Mouse (Mus musculus) heart, adult 11 months (tissue): ENCODE data around the gene Esyt2.

Experiments used
- DNase-seq: peaks from one replicate; pipeline ENCODE4 v3.0.0; 2022

Esyt2 gene

DNA sequence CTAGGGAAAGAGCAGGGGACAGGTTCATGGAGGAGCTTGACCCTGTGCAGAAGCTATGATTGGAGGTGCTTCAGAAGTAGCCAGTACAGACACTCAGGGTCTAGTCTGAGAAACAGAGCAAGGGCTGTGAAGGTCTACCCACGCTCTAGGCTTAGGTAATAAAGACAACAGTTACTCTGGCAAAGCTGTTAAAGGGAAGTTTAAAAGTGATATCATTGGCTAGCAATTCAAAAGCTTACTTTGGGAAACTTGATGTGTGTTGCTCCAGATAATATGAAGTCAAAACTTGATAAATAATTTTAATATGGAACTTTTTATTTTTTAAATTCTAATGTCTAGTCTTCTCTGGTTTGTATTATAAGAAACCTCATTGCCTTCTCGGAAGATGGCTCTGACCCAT lies 86.3 kb downstream of the Esyt2 start:
- no peak for DNase-seq

DNA sequence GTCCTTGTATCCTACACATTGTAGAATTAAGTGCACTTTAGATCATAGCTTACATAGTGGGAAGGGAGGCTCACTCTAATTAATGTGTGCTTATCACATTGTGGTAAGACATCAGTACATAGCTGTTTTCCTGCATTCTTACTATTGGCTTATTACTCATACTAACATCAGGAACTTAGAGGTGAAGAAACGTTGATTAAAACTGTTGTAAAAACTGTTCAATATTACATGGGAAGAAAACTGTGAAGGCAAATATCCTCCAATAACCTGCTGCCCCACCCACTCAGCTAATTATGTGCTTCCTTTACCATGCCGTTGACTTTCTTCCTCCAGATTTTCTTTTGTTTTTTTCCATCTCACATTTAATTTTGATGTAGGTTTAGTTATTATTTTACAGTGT lies 87.9 kb downstream of the Esyt2 start:
- DNase-seq, result no peak

DNA sequence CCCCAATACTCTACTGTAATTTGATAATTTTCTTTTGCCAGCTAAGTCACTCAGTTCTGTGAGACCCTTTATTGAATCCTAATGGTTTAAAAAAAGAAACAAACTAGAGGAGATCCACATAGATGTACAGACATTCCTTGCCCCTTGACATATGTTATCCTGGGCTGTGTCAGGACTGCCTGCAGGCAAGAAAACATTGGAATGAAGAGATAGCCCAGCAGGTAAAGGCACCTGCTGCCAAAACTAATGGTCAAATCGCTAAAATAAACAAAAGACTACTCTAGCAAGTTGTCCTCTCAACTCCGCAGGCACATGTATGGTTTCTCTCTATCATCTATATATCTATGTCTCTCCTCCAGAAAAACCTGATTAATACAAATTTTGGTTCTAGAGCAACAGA lies 102.1 kb downstream of the Esyt2 start:
- no peak for DNase-seq

DNA sequence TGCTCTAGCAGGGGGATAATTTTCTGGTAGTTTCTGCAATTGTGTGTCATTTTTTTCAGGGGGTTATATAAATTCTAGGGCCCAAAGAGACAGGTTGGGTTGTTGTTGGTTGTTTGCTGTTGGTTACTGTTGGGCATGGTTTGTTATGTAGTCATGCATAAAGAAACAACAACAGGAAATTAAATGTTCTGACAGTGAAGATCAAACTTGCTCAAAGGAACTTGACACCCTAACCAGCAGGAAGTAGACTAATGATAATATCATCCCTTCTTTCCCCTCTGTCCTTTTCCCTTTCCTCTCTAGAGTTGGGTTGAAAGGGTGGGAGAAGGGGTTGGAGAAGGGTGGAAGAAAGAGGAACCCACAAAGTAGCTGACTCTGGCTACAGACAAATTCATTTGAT lies 103.0 kb downstream of the Esyt2 start:
- no peak for DNase-seq

DNA sequence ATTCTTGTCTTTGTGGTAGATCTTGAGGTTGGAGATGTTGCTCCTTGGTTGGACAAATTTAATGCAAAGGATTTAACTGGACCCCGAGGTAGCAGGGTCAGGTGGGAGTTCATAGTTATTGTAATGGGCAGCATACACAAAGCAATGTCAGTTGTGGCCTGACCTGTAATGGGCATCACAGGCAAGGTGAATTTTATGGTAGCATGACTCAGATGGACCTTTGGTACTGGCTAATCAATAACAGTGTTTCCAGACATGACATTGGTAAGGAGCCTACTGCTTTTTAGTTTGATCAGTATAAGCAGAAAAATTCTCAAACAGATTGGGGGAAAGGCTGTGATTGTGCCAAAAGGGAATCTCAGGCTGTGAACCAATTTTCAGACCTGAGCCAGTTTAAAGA lies 105.8 kb downstream of the Esyt2 start:
- no peak for DNase-seq

DNA sequence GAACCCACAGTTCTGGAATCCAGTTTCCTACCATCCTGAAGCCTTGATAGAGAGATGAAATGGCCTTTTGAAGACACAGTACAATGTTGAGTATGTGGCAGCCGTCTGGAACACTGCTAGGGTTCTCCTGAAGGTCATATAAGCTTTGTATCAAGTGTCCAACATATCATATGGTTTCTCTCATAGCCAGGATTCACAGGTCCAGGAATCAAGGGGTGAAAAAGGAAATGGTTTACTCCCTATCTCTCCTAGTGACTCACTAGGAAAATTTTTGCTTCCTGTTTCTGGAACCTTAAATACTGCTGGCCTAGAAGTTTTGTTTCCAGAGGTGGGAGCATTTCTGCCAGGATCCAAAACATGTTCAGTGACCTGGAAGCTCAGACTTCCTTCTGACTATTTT lies 108.9 kb downstream of the Esyt2 start:
- DNase-seq, result no peak

DNA sequence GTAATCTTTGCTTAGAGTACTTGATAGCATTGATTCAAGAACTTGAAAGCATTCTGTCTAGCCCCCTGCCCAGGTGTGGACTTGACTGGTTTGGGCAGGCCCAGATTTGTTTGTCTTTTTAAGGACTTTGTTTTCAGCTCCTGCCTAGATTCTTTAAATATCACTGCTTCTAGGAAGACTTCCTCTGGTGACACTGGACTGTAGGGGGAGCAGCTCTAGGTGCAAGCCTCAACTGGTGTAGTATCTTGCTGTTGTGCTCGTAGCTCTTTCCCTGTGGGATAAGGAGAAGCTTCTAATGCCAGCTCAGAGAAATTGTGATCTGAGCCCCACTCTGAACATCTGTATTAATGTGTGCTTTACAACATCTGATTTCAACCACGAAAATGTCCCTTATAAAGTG lies 113.3 kb downstream of the Esyt2 start:
- no peak for DNase-seq

DNA sequence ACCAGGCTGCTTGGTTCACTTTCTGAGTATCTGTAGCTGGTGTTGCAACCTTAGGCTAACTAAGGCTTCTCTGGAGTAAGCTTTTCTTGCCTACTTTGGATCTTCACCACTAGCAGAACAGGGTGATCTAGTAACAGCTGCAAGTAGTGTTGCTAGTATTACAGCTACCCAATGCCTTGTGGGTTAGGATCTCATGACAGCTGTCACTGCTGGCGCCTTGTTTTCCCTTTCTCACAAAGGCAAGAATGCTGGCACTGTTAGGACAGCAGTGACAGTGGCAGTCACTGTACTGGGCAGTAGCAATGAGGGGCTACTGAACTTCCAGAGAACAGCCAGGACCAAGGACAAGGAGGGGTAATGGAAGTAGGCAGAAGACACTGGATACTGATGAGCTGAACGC lies 114.3 kb downstream of the Esyt2 start:
- DNase-seq, result no peak

DNA sequence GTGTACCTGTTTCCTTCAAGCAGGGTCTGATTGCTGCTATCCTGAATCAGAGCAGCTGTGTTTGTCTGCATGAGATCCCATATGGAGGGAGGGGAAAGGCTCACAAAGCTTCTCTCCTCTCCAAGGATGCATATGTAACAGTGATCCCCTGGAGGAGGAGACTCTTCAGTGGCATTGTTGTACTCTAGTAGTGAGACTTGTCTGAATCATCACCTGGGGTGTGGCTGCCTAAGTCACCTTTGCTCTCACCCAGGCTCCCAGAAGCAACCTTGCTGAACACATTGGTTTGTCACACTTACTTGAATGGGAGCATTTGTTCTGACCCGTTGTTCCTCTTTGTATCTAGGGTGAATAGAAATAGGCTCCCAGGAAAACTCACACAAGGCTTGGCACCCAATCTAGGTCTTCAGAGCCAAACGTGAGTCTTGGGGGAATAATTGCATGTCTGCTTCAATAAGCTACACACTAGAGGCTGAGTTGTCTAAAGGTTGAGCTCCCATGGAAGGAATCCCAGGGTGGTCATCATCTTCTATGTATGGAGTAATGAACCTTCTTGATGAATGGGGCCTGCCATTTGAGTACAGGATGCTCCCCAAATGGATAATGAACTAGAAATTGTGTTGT lies 115.2 kb downstream of the Esyt2 start:
- DNase-seq, result no peak

DNA sequence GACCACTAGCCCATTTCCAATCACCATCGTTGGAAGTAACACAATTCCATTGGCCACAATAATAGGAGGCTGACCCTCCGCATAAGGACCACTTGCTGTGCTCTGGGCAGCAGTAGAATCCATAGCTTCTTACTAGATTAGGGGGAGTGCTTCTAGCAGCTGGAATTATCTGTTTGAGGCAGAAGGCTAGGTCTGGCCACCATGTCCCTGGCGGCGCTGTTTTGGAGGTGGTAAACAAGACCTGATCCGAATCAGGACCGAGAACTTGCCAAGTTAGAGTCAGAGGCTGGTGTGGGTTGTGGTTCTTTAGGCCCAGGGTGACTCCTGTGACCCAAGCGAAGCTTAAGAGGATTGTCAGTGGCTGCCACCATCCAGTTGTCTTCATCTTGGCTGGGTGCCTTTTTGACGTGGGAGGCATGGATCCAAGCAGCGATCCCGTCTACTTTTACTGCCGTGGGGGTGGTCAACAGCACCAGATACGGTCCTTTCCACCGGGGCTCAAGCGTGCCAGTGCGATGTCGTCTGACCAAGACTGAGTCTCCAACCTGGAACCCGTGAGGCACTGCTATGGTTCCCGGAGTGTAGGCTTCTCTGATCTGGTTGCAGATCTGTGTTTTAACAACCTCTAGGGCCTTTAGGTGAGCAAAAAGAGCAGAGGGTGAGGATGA lies 123.2 kb downstream of the Esyt2 start:
- peak; percentile 91 for DNase-seq

DNA sequence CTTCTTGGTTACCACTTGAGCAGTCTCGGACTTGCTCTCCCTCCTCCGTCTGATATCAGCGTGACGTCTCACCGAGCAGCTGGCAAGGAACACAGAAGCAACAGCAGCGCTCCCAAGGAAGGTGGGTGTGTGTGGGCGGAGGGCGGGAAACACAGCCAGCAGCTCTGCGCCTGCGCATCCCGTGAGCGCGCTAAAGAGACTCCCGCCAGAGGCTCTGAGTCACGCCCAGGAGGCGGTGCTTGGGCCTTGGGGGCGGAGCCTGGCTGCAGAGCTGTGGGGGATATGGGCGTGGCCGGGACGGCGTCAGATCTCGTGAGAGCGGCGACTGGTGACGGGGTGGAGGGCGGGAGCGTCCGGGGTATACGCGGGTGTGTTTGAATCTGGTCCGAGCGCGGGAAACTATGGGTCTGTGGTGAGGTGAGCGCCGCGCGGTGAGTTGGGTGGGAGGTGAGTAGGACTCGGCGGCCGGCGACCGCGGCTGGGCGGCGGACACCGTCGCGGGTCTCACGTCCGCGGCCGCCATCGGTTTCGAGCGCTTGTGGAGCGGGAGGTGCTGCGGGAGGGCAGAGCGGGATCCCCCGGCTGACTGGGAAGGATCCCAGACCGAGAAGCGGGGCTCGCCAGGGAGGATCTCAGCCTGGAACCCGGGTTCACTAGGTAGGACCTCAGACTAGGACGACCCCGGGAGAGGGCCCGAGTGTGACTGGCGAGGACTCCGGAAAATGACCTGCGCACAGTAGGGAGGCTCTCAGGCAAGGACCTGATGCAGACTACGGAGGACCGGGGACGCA lies 124.2 kb downstream of the Esyt2 start, which contains the start of gene Ncapg2:
TSS of gene Ncapg2 (plus strand) at position 358 of the 791 bp plus-strand sequence.
- DNase-seq, result peak; percentile 99

DNA sequence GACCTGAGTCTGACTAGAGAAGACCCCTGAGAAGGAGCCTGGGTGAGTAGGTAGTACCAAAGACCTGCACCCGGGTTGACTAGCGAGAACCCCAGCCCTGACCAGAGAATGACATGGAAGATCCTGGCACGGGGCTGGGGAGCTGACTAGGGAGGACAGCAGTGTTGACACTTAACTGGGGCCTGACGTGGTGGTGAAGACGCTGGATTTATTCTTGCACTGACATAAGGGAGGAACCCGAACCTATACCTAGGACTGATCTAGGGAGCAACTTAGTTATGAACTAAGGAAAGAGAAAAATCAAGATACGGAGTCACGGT lies 124.8 kb downstream of the Esyt2 start:
- no peak for DNase-seq

DNA sequence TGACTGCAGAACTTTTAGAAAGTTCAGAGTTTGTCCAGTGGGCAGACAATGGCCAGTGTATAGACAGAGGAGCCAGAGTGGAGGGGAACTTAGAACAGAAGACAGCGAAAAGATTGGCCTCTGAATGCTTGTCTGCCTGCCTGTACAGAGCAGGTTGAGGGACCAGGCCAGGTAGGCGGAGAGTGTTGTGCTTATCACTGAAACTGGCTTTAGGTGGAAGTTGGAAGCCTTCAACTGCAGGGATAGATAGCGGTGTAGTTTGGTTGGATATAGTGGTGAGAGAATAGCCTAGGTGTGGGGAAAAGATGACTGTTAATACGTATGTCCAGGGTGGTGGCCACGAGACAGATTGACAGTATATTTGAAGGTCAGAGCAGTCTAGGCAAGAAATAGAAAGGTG lies 126.9 kb downstream of the Esyt2 start:
- DNase-seq, result no peak

DNA sequence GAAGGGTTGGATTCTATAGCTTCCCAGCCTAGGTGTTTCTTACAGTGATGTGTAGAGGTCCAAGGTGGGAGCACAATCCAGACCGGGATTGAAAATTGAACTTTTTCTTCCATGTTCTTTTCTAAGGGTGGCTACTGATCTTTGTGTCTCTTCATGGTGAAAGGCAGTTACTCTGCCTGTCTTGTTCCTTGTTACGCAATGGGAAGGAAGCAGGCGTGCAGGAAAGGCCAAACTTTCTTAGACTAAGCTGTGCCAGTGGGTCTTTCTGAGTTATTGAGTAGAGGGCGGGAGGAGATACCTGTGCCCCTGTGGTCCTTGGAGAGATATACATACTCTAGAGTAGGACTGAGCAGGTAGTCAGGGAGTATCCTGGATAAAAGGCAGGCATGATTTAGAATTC lies 133.9 kb downstream of the Esyt2 start:
- DNase-seq, result no peak

DNA sequence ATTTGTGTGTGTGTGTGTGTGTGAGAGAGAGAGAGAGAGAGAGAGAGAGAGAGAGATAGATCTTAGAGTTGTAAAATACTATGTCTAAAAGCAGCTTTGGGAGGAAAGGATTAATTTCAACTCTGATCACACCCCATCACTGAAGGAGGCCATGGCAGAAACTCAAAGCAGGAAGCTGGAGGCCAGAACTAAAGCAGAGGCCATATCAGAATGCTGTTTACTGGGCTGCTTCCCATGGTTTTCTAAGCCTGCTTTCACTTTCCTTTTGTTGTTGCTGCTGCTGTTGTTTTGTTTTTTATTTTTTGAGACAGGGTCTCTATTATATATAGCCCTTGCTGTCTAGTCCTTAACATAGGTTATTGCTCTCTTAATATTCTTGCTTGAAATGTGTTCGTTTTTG lies 135.5 kb downstream of the Esyt2 start:
- no peak for DNase-seq

DNA sequence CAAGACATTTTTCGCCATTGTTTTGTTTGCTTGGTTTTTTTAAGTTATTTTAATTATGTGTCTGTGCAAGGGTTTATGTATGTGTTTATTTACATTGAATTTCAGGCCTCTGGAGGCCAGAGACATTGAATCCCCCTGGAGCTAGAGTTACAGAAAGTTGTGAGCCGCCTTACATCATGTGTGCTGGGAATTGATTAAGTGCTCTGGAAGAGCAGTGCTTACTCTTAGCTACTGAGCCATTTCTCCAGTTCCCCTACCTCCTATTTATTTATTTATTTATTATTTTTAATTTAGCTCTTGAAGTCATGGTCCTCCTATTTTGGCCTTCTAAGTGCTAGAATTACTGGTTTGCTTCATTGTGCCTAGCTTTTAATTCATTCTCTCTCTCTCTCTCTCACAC lies 140.7 kb downstream of the Esyt2 start:
- no peak for DNase-seq

DNA sequence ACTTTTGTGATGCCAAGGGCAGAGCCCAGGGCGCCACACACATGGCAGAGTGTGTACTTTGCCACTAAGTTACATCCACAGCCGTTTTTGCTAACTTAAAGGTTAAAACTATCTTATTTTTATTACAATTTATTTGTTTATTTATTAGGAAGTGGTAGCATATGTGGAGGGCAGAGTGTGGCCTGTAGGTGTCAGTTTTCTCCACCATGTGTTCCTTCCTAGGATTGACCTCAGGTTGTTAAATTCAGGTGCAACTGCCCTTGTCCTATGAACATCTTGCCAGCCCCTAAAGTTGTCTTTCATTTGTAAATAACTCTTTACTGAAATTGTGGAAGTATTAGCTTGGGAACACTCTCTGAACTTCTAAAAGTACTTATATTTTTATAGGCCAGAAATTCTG lies 144.4 kb downstream of the Esyt2 start:
- DNase-seq, result no peak

DNA sequence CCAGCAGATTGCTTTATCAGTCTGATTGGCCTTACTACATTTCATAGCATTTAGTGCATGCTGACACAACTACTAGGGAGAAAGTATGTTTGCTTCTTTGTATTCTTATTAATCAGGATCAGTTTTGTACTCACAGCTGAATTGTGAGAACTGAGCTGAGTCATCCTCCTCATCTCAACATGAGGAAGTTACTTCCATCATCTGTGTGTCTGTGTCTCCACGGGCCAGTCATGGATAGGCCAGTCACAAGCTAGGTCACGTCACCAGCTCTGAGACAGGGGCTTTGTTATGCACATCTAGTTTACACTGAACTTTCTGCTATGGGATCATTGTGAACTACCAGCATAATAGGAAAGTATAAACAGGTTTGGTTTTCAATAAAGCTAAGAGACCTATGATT lies 152.7 kb downstream of the Esyt2 start:
- no peak for DNase-seq

DNA sequence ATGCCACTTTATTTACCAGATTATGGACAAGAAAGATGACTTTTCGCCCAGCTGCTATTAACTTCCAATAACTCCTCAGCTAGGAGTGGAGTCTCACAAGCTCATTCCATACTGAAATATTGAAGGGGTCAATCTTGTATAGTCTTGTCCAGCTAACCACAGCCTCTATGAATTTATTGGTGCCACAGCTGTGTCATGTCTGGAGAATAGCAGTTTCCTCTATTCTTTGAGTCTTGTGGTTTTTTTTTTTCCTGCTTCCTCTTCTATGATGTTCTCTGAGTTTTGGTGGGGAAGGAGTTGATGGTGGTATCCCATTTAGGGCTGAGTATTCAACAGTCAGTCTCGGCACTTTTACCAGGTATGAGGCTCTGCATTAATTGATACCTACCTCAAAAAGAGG lies 154.2 kb downstream of the Esyt2 start:
- DNase-seq, result no peak

DNA sequence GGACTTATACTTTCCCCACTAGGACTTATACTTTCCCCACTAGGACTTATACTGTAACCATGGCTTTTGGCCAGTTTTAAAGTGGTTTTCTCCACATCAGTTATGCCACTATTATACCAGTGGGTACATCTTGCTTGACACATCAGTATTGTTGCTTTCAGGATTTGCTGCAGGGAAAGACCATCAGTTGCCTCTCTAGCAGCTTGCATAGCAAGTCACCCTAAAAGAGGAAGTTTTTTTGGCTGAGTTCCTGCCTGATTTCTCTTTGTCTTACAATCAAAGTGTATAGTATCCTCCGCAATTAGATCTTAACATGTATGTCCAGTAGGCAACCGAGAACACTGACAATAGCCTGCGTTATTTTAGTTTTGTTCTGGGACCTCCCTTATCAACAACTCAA lies 155.1 kb downstream of the Esyt2 start:
- DNase-seq, result no peak

DNA sequence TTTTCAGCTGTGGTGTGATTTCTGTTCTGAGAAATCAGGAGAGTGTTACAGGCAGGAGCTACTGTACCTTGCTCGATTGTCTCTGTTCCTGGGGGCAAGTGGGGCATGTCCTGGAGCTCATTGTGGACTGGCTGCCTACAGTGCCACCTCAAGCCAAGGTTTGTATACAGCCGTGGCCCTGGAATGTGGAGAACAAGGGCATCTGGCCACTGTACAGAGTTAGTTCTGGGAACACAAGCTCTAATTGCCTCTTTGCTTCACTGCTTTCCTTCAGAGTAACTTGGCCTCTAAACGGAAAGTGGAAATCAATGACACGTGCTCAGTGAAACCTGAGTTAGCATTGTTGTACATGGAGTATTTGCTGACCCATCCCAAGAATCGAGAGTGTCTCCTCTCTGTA lies 157.6 kb downstream of the Esyt2 start:
- no peak for DNase-seq
